Mouse (Mus musculus) stomach, postnatal 0 days (tissue): ENCODE measurements around the gene Ppp1r18.
A peak's percentile ranks its signal among the peaks of the same experiment; 100 is the strongest.

Experiments
- CTCF ChIP-seq: IDR thresholded peaks from 2 replicates; pipeline ENCODE4 v1.5.1; 2016; ENCODE audit warnings: antibody characterized with exemption, low read depth, mild to moderate bottlenecking, moderate library complexity
- EP300 ChIP-seq: optimal IDR thresholded peaks from 2 replicates; pipeline ENCODE3; 2016; ENCODE audit warnings: antibody characterized with exemption

- TF ChIP-seq CTCF (0 out of 2 replicates have a peak, but pooled peaks have one; percentile 10), EP300 (no peak)
Measured at GRCm38 (mm10) chr17:35838122-35838544, 27.3 kb upstream of the Ppp1r18 start, which contains the start of gene Tubb5.
